Mouse (Mus musculus): ENCODE data around the gene Cpsf4l. TPM values are rescaled to one million over a fixed set of nuclear protein-coding genes. Genes with fewer than 3 reads are reported as not detected.

The Cpsf4l gene
- polyA plus RNA-seq, 1 experiment, result not detected

- H3K9me3 ChIP-seq (ENCODE audit: control insufficient read depth, low read length), result no peaks in the 10 kb centered on the region
- H3K4me3 ChIP-seq (replicated peaks), result peak overlapping the region; percentile 90
- no peaks in the 10 kb centered on the region for H3K27me3 ChIP-seq (ENCODE audit: control insufficient read depth)
- peaks cover 66% of the 10 kb centered on the region for H3K4me1 ChIP-seq (ENCODE audit: control insufficient read depth)
- no peak for TF ChIP-seq GATA1 (IDR thresholded peaks at IDR 0.05; ENCODE audit: low read length)
- TF ChIP-seq TAL1 (IDR thresholded peaks at IDR 0.05; ENCODE audit: low read length), result no peak
- peaks cover 30% of the 10 kb centered on the region for H3K36me3 ChIP-seq (ENCODE audit: control insufficient read depth)
Observed at GRCm38 (mm10) chr11:113750571-113751483, 41.0 kb upstream of the Cpsf4l start.

GRCm38 (mm10) chr11:113749749-113750351 lies 40.0 kb upstream of the Cpsf4l start:
- Histone ChIP-seq H3K36me3 (ENCODE audit: control insufficient read depth) (peaks cover 39% of the 10 kb centered on the region), H3K9me3 (ENCODE audit: control insufficient read depth, low read length) (no peaks in the 10 kb centered on the region), H3K4me1 (ENCODE audit: control insufficient read depth) (peaks cover 72% of the 10 kb centered on the region), H3K4me3 (replicated peaks) (peak overlapping the region; percentile 90), H3K27me3 (ENCODE audit: control insufficient read depth) (no peaks in the 10 kb centered on the region)
- TF ChIP-seq GATA1 (IDR thresholded peaks at IDR 0.05; ENCODE audit: low read length) (peak; percentile 65), TAL1 (IDR thresholded peaks at IDR 0.05; ENCODE audit: low read length) (peak; percentile 59; the same call in 2 of the 3 replicates)

GRCm38 (mm10) chr11:113748797-113749521 lies 39.1 kb upstream of the Cpsf4l start:
- Histone ChIP-seq H3K36me3 (ENCODE audit: control insufficient read depth) (peaks cover 47% of the 10 kb centered on the region), H3K4me3 (replicated peaks) (peak overlapping the region; percentile 90), H3K27me3 (ENCODE audit: control insufficient read depth) (no peaks in the 10 kb centered on the region), H3K4me1 (ENCODE audit: control insufficient read depth) (peaks cover 77% of the 10 kb centered on the region), H3K9me3 (ENCODE audit: control insufficient read depth, low read length) (no peaks in the 10 kb centered on the region)
- no peak for TF ChIP-seq TAL1 (IDR thresholded peaks at IDR 0.05; ENCODE audit: low read length)
- peak; percentile 70; the same call in 1 of the 2 replicates for TF ChIP-seq GATA1 (IDR thresholded peaks at IDR 0.05; ENCODE audit: low read length)

- Histone ChIP-seq H3K4me1 (ENCODE audit: control insufficient read depth) (peaks cover 73% of the 10 kb centered on the region), H3K4me3 (replicated peaks) (peak overlapping the region; percentile 90)
Observed at GRCm38 (mm10) chr11:113747725-113748380, 38.0 kb upstream of the Cpsf4l start.

GRCm38 (mm10) chr11:113747056-113747455 lies 37.2 kb upstream of the Cpsf4l start:
- H3K9me3 ChIP-seq (ENCODE audit: control insufficient read depth, low read length), result peaks cover 11% of the 10 kb centered on the region
- H3K4me1 ChIP-seq (ENCODE audit: control insufficient read depth), result peaks cover 68% of the 10 kb centered on the region
- H3K27me3 ChIP-seq (ENCODE audit: control insufficient read depth), result no peaks in the 10 kb centered on the region
- H3K4me3 ChIP-seq (replicated peaks), result peak overlapping the region; percentile 90
- H3K36me3 ChIP-seq (ENCODE audit: control insufficient read depth), result peaks cover 66% of the 10 kb centered on the region
- no peak for TF ChIP-seq TAL1 (IDR thresholded peaks at IDR 0.05; ENCODE audit: low read length)
- TF ChIP-seq GATA1 (IDR thresholded peaks at IDR 0.05; ENCODE audit: low read length), result no peak

More at GRCm38 (mm10) chr11:113747725-113748380, 38.0 kb upstream of the Cpsf4l start:
- H3K36me3 ChIP-seq (ENCODE audit: control insufficient read depth), result peaks cover 58% of the 10 kb centered on the region
- H3K27me3 ChIP-seq (ENCODE audit: control insufficient read depth), result no peaks in the 10 kb centered on the region
- H3K9me3 ChIP-seq (ENCODE audit: control insufficient read depth, low read length), result peaks cover 9% of the 10 kb centered on the region
- TF ChIP-seq GATA1 (IDR thresholded peaks at IDR 0.05; ENCODE audit: low read length) (no peak), TAL1 (IDR thresholded peaks at IDR 0.05; ENCODE audit: low read length) (no peak)

- no peak overlapping the region for H3K4me3 ChIP-seq (replicated peaks)
- peaks cover 61% of the 10 kb centered on the region for H3K4me1 ChIP-seq (ENCODE audit: control insufficient read depth)
- peaks cover 77% of the 10 kb centered on the region for H3K36me3 ChIP-seq (ENCODE audit: control insufficient read depth)
Observed at GRCm38 (mm10) chr11:113745961-113746360, 36.1 kb upstream of the Cpsf4l start.

GRCm38 (mm10) chr11:113742998-113743397 lies 33.2 kb upstream of the Cpsf4l start:
- TF ChIP-seq TAL1 (IDR thresholded peaks at IDR 0.05; ENCODE audit: low read length) (no peak), GATA1 (IDR thresholded peaks at IDR 0.05; ENCODE audit: low read length) (no peak)
- peaks cover 57% of the 10 kb centered on the region for H3K4me1 ChIP-seq (ENCODE audit: control insufficient read depth)
- peaks cover 11% of the 10 kb centered on the region for H3K9me3 ChIP-seq (ENCODE audit: control insufficient read depth, low read length)
- no peaks in the 10 kb centered on the region for H3K27me3 ChIP-seq (ENCODE audit: control insufficient read depth)
- no peak overlapping the region for H3K4me3 ChIP-seq (replicated peaks)
- H3K36me3 ChIP-seq (ENCODE audit: control insufficient read depth), result peaks cover 95% of the 10 kb centered on the region

More at GRCm38 (mm10) chr11:113745961-113746360, 36.1 kb upstream of the Cpsf4l start:
- H3K27me3 ChIP-seq (ENCODE audit: control insufficient read depth), result no peaks in the 10 kb centered on the region
- TF ChIP-seq TAL1 (IDR thresholded peaks at IDR 0.05; ENCODE audit: low read length) (no peak), GATA1 (IDR thresholded peaks at IDR 0.05; ENCODE audit: low read length) (no peak)
- H3K9me3 ChIP-seq (ENCODE audit: control insufficient read depth, low read length), result peaks cover 11% of the 10 kb centered on the region

GRCm38 (mm10) chr11:113740100-113740499 lies 30.3 kb upstream of the Cpsf4l start:
- peaks cover 58% of the 10 kb centered on the region for H3K4me1 ChIP-seq (ENCODE audit: control insufficient read depth)
- peaks cover 11% of the 10 kb centered on the region for H3K9me3 ChIP-seq (ENCODE audit: control insufficient read depth, low read length)
- no peak for TF ChIP-seq TAL1 (IDR thresholded peaks at IDR 0.05; ENCODE audit: low read length)
- no peak for TF ChIP-seq GATA1 (IDR thresholded peaks at IDR 0.05; ENCODE audit: low read length)
- no peak overlapping the region for H3K4me3 ChIP-seq (replicated peaks)
- H3K36me3 ChIP-seq (ENCODE audit: control insufficient read depth), result peaks cover 97% of the 10 kb centered on the region
- no peaks in the 10 kb centered on the region for H3K27me3 ChIP-seq (ENCODE audit: control insufficient read depth)

All from erythroblast, embryonic 14.5 days (primary cell).